Mouse (Mus musculus): ENCODE results near the gene Gba.
A peak's percentile ranks its signal among the peaks of the same experiment; 100 is the strongest.
"Not testable (repeated sequence)": the region's sequence is repeated elsewhere in the genome, so short reads cannot be mapped to it uniquely, and the experiment has no call there.

Gba gene

GRCm38 (mm10) chr3:89214681-89215411 lies 12.1 kb downstream of the Gba start, which contains the start of gene Thbs3:
Thbs3 (plus strand) TSS chr3:89215180.
- DNase-seq (ENCODE audit: low spot score), result no peak

GRCm38 (mm10) chr3:89215853-89216252 lies 13.1 kb downstream of the Gba start:
- DNase-seq (ENCODE audit: low spot score), result peak; percentile 75

- not testable (repeated sequence) for DNase-seq (ENCODE audit: low spot score)
Measured at GRCm38 (mm10) chr3:89216407-89216806, 13.7 kb downstream of the Gba start.

GRCm38 (mm10) chr3:89218271-89218670 lies 15.5 kb downstream of the Gba start:
- no peak for DNase-seq (ENCODE audit: low spot score)

- no peak for DNase-seq (ENCODE audit: low spot score)
Measured at GRCm38 (mm10) chr3:89219546-89219945, 16.8 kb downstream of the Gba start.

GRCm38 (mm10) chr3:89221167-89221566 lies 18.4 kb downstream of the Gba start:
- DNase-seq (ENCODE audit: low spot score), result no peak

GRCm38 (mm10) chr3:89224796-89225195 lies 22.1 kb downstream of the Gba start:
- no peak for DNase-seq (ENCODE audit: low spot score)

GRCm38 (mm10) chr3:89225321-89225815 lies 22.6 kb downstream of the Gba start:
- DNase-seq (ENCODE audit: low spot score), result no peak

- DNase-seq (ENCODE audit: low spot score), result no peak
Measured at GRCm38 (mm10) chr3:89225918-89226317, 23.2 kb downstream of the Gba start.

- no peak for DNase-seq (ENCODE audit: low spot score)
Measured at GRCm38 (mm10) chr3:89226361-89226760, 23.6 kb downstream of the Gba start.

- no peak for DNase-seq (ENCODE audit: low spot score)
Measured at GRCm38 (mm10) chr3:89226900-89227299, 24.2 kb downstream of the Gba start, which contains the start of gene Mtx1. Mtx1 (minus strand) TSS chr3:89227088.

- peak; percentile 88 for DNase-seq (ENCODE audit: low spot score)
Measured at GRCm38 (mm10) chr3:89227307-89228179, 24.8 kb downstream of the Gba start.

GRCm38 (mm10) chr3:89228180-89228549 lies 25.4 kb downstream of the Gba start:
- peak; percentile 89 for DNase-seq (ENCODE audit: low spot score)

GRCm38 (mm10) chr3:89228836-89229235 lies 26.1 kb downstream of the Gba start, which contains the start of gene Muc1:
Muc1 (plus strand) TSS chr3:89229057.
- no peak for DNase-seq (ENCODE audit: low spot score)

- DNase-seq (ENCODE audit: low spot score), result no peak
Measured at GRCm38 (mm10) chr3:89229276-89229675, 26.5 kb downstream of the Gba start.

GRCm38 (mm10) chr3:89230561-89230960 lies 27.8 kb downstream of the Gba start:
- no peak for DNase-seq (ENCODE audit: low spot score)

- DNase-seq (ENCODE audit: low spot score), result no peak
Measured at GRCm38 (mm10) chr3:89231345-89231744, 28.6 kb downstream of the Gba start.

- DNase-seq (ENCODE audit: low spot score), result no peak
Measured at GRCm38 (mm10) chr3:89231772-89232275, 29.1 kb downstream of the Gba start.

- no peak for DNase-seq (ENCODE audit: low spot score)
Measured at GRCm38 (mm10) chr3:89232614-89233013, 29.9 kb downstream of the Gba start.

- DNase-seq (ENCODE audit: low spot score), result peak; percentile 48
Measured at GRCm38 (mm10) chr3:89233562-89234110, 30.9 kb downstream of the Gba start.

GRCm38 (mm10) chr3:89236516-89236915 lies 33.8 kb downstream of the Gba start:
- no peak for DNase-seq (ENCODE audit: low spot score)

GRCm38 (mm10) chr3:89237682-89238081 lies 35.0 kb downstream of the Gba start:
- DNase-seq (ENCODE audit: low spot score), result no peak
